Mouse (Mus musculus): ENCODE measurements at regions not wholly inside any gene's neighbourhood (a gene's known extent, or its start where the extent isn't known, plus 50 kb on each side); places are given as distances from the start of the nearest gene placed in this dataset.

- no peak overlapping the region for H3K4me3 ChIP-seq (ENCODE audit: low read depth, low read length)
- TF ChIP-seq CTCF (IDR thresholded peaks at IDR 0.05; ENCODE audit: low read depth) (no peak), EP300 (IDR thresholded peaks at IDR 0.05; ENCODE audit: low read depth) (no peak)
- H3K9ac ChIP-seq (replicated peaks), result no peak overlapping the region
- H3K36me3 ChIP-seq (replicated peaks; ENCODE audit: insufficient read depth, low read length), result no peaks in the 10 kb centered on the region
- no peak overlapping the region for H3K4me2 ChIP-seq (ENCODE audit: low read depth, low read length)
- H3K27me3 ChIP-seq (ENCODE audit: insufficient read depth, low read length), result no peaks in the 10 kb centered on the region
- WGBS (ENCODE audit: insufficient replicate concordance), result 58% methylated on average over 4 of the region's 4 CpGs
- DNase-seq (no peak), ATAC-seq (no peak)
- H3K27ac ChIP-seq (ENCODE audit: low read depth), result no peak overlapping the region
- H3K9me3 ChIP-seq (ENCODE audit: low read length), result no peaks in the 10 kb centered on the region
- no peaks in the 10 kb centered on the region for H3K4me1 ChIP-seq (ENCODE audit: insufficient read depth)
Observed at GRCm38 (mm10) chr13:47999399-47999798, 261.6 kb upstream of the Id4 start.

- ATAC-seq, result no peak
- H3K4me3 ChIP-seq (ENCODE audit: low read depth, low read length), result no peak overlapping the region
- no peak overlapping the region for H3K9ac ChIP-seq (replicated peaks)
- no peaks in the 10 kb centered on the region for H3K4me1 ChIP-seq (ENCODE audit: insufficient read depth)
- H3K9me3 ChIP-seq (ENCODE audit: low read length), result no peaks in the 10 kb centered on the region
- H3K36me3 ChIP-seq (replicated peaks; ENCODE audit: insufficient read depth, low read length), result no peaks in the 10 kb centered on the region
- DNase-seq, result no peak
- no peak overlapping the region for H3K4me2 ChIP-seq (ENCODE audit: low read depth, low read length)
- no peak for TF ChIP-seq CTCF (IDR thresholded peaks at IDR 0.05; ENCODE audit: low read depth)
- no peak for TF ChIP-seq EP300 (IDR thresholded peaks at IDR 0.05; ENCODE audit: low read depth)
- 75% methylated on average over 4 of the region's 4 CpGs for WGBS (ENCODE audit: insufficient replicate concordance)
- no peak overlapping the region for H3K27ac ChIP-seq (ENCODE audit: low read depth)
- no peaks in the 10 kb centered on the region for H3K27me3 ChIP-seq (ENCODE audit: insufficient read depth, low read length)
Observed at GRCm38 (mm10) chr13:48003126-48003525, 257.9 kb upstream of the Id4 start.

GRCm38 (mm10) chr13:48013336-48013750, 247.7 kb upstream of the Id4 start:
- 79% methylated on average over 7 of the region's 7 CpGs for WGBS (ENCODE audit: insufficient replicate concordance)
- TF ChIP-seq CTCF (IDR thresholded peaks at IDR 0.05; ENCODE audit: low read depth) (no peak), EP300 (IDR thresholded peaks at IDR 0.05; ENCODE audit: low read depth) (no peak)
- Histone ChIP-seq H3K4me2 (ENCODE audit: low read depth, low read length) (no peak overlapping the region), H3K4me3 (ENCODE audit: low read depth, low read length) (no peak overlapping the region), H3K9me3 (ENCODE audit: low read length) (no peaks in the 10 kb centered on the region), H3K27me3 (ENCODE audit: insufficient read depth, low read length) (no peaks in the 10 kb centered on the region), H3K9ac (replicated peaks) (no peak overlapping the region), H3K36me3 (replicated peaks; ENCODE audit: insufficient read depth, low read length) (no peaks in the 10 kb centered on the region), H3K27ac (ENCODE audit: low read depth) (no peak overlapping the region), H3K4me1 (ENCODE audit: insufficient read depth) (no peaks in the 10 kb centered on the region)
- no peak for ATAC-seq
- DNase-seq, result no peak

- Histone ChIP-seq H3K36me3 (replicated peaks; ENCODE audit: insufficient read depth, low read length) (no peaks in the 10 kb centered on the region), H3K4me1 (ENCODE audit: insufficient read depth) (no peaks in the 10 kb centered on the region), H3K4me2 (ENCODE audit: low read depth, low read length) (no peak overlapping the region), H3K9me3 (ENCODE audit: low read length) (no peaks in the 10 kb centered on the region), H3K27me3 (ENCODE audit: insufficient read depth, low read length) (no peaks in the 10 kb centered on the region), H3K27ac (ENCODE audit: low read depth) (no peak overlapping the region), H3K4me3 (ENCODE audit: low read depth, low read length) (no peak overlapping the region), H3K9ac (replicated peaks) (no peak overlapping the region)
- 73% methylated on average over 4 of the region's 4 CpGs for WGBS (ENCODE audit: insufficient replicate concordance)
- no peak for TF ChIP-seq EP300 (IDR thresholded peaks at IDR 0.05; ENCODE audit: low read depth)
- TF ChIP-seq CTCF (IDR thresholded peaks at IDR 0.05; ENCODE audit: low read depth), result no peak
- no peak for ATAC-seq
- DNase-seq, result no peak
Observed at GRCm38 (mm10) chr13:48015296-48015695, 245.7 kb upstream of the Id4 start.

- no peak for TF ChIP-seq EP300 (IDR thresholded peaks at IDR 0.05; ENCODE audit: low read depth)
- TF ChIP-seq CTCF (IDR thresholded peaks at IDR 0.05; ENCODE audit: low read depth), result no peak
- Histone ChIP-seq H3K4me2 (ENCODE audit: low read depth, low read length) (no peak overlapping the region), H3K9me3 (ENCODE audit: low read length) (no peaks in the 10 kb centered on the region), H3K4me1 (ENCODE audit: insufficient read depth) (no peaks in the 10 kb centered on the region), H3K27me3 (ENCODE audit: insufficient read depth, low read length) (no peaks in the 10 kb centered on the region), H3K36me3 (replicated peaks; ENCODE audit: insufficient read depth, low read length) (no peaks in the 10 kb centered on the region), H3K27ac (ENCODE audit: low read depth) (no peak overlapping the region), H3K4me3 (ENCODE audit: low read depth, low read length) (no peak overlapping the region), H3K9ac (replicated peaks) (no peak overlapping the region)
- no peak for ATAC-seq
- 79% methylated on average over 3 of the region's 3 CpGs for WGBS (ENCODE audit: insufficient replicate concordance)
- no peak for DNase-seq
Observed at GRCm38 (mm10) chr13:48016051-48016450, 245.0 kb upstream of the Id4 start.

GRCm38 (mm10) chr13:48016606-48017005, 244.4 kb upstream of the Id4 start:
- Histone ChIP-seq H3K4me2 (ENCODE audit: low read depth, low read length) (no peak overlapping the region), H3K9ac (replicated peaks) (no peak overlapping the region), H3K4me1 (ENCODE audit: insufficient read depth) (no peaks in the 10 kb centered on the region), H3K36me3 (replicated peaks; ENCODE audit: insufficient read depth, low read length) (no peaks in the 10 kb centered on the region), H3K4me3 (ENCODE audit: low read depth, low read length) (no peak overlapping the region), H3K27ac (ENCODE audit: low read depth) (no peak overlapping the region), H3K9me3 (ENCODE audit: low read length) (no peaks in the 10 kb centered on the region), H3K27me3 (ENCODE audit: insufficient read depth, low read length) (no peaks in the 10 kb centered on the region)
- DNase-seq, result no peak
- ATAC-seq, result no peak
- TF ChIP-seq EP300 (IDR thresholded peaks at IDR 0.05; ENCODE audit: low read depth), result no peak
- TF ChIP-seq CTCF (IDR thresholded peaks at IDR 0.05; ENCODE audit: low read depth), result no peak
- WGBS (ENCODE audit: insufficient replicate concordance), result 81% methylated on average over 6 of the region's 6 CpGs

GRCm38 (mm10) chr13:48017649-48018048, 243.4 kb upstream of the Id4 start:
- no peak overlapping the region for H3K4me3 ChIP-seq (ENCODE audit: low read depth, low read length)
- H3K27me3 ChIP-seq (ENCODE audit: insufficient read depth, low read length), result no peaks in the 10 kb centered on the region
- ATAC-seq (no peak), DNase-seq (no peak)
- 78% methylated on average over 8 of the region's 8 CpGs for WGBS (ENCODE audit: insufficient replicate concordance)
- no peaks in the 10 kb centered on the region for H3K9me3 ChIP-seq (ENCODE audit: low read length)
- H3K9ac ChIP-seq (replicated peaks), result no peak overlapping the region
- no peaks in the 10 kb centered on the region for H3K36me3 ChIP-seq (replicated peaks; ENCODE audit: insufficient read depth, low read length)
- TF ChIP-seq EP300 (IDR thresholded peaks at IDR 0.05; ENCODE audit: low read depth) (no peak), CTCF (IDR thresholded peaks at IDR 0.05; ENCODE audit: low read depth) (no peak)
- no peak overlapping the region for H3K4me2 ChIP-seq (ENCODE audit: low read depth, low read length)
- no peak overlapping the region for H3K27ac ChIP-seq (ENCODE audit: low read depth)
- no peaks in the 10 kb centered on the region for H3K4me1 ChIP-seq (ENCODE audit: insufficient read depth)

Data from liver, postnatal 0 days (tissue).